Mouse (Mus musculus) heart, postnatal 36 days (tissue): Measurements from ENCODE around the gene Gm17364. TPM values are rescaled to one million over a fixed set of nuclear protein-coding genes. Genes with fewer than 3 reads are reported as not detected.
"Not testable (repeated sequence)": the region's sequence is repeated elsewhere in the genome, so short reads cannot be mapped to it uniquely, and the experiment has no call there.

Source experiments
- DNase-seq, 2 experiments: peaks; one replicate each; pipeline ENCODE4 v3.0.0; 2021 to 2022
- intact Hi-C: fragments of 180-260 bp; cut with DNase I; formaldehyde crosslinking; loops from one replicate; pipeline ENCODE4 v1.15.1; 2025
- total RNA-seq, 2 experiments: library from RNA; stranded (reverse); gene quantifications; 2 replicates each; pipeline ENCODE4 v1.2.3; 2021

Gene Gm17364
- not detected for total RNA-seq

- no peak for DNase-seq
- intact Hi-C loops, result no loop called here
Observed at GRCm38 (mm10) chr13:41273927-41274650, at the start of gene Gm17364. Gene Gm17364, minus strand, starts transcription at chr13:41273977.

DNA sequence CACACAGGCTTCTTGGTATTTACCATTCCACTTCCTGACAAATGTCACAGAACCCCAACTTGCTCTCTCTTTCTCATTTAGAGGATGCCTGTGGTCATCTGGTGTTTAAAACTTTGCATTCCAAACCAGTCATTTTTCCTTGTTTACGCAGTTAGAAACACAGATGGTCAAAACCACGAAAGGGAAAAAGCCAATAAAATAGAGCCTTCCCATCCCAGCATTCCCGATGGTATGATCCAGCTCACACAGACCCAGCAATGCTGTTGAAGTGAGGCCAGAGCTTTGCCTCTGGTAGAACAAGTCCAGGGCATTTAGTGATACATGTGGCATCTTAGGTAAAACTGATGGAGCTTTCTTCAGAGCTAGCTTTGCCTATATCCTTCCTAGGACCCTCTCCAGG is 47.7 kb upstream of the Gm17364 start:
- no peak for DNase-seq
- intact Hi-C loops, result no loop called here

GRCm38 (mm10) chr13:41320749-41321148 is 47.0 kb upstream of the Gm17364 start:
- DNase-seq, result no peak
- intact Hi-C loops, result no loop called here

DNA sequence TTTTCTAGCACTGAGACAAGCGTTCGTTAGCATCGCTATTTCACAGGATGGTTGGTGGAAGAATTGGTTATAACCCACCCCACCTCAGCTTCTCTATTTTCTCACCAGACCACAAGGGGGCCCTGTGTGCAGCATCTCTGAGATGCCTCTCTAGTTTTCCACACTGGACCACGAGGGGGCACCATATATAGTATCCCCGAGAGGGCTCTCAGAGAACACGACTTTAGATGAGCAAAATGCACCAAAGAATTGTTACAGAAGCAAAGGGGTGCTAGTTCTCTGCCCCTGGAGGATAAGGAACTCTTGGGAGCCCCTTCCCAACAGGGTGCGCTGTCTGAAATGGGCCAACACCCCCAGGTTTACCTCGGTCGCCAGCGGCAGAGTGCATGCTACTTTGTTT is 28.9 kb upstream of the Gm17364 start:
- intact Hi-C loops, result loop anchor here (1.0 to 2.0 kb wide), 3 partner anchors 56 to 270 kb away; no protein-coding TSS in a partner anchor
- peak; percentile 84 to 88 for DNase-seq

- intact Hi-C loops, result no loop called here
Observed at GRCm38 (mm10) chr13:41300037-41300436, 26.3 kb upstream of the Gm17364 start.

DNA sequence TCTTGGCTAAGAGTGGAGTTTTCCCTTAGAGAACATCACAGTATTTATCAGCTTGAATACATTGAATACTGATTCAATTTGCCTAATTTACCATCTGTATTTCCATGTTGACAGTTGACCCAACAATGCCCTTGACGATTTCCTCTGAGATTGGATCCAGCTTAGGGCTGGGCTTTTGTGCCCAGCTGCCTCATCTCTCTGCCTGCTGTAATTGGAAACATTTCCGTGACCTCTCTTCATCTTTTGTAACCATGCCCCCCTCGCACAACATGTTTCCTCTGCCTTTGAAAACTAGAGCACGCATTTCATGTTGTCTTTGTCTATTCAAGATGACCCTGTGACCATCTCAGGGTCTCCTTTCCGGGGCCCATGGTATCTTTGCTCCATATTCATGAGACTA is 25.2 kb upstream of the Gm17364 start:
- intact Hi-C loops, result no loop called here

More at GRCm38 (mm10) chr13:41300037-41300436, 26.3 kb upstream of the Gm17364 start:
- no peak for DNase-seq

GRCm38 (mm10) chr13:41298533-41298932 is 24.8 kb upstream of the Gm17364 start:
- intact Hi-C loops, result no loop called here
- DNase-seq, result no peak

More for the DNA sequence above, 25.2 kb upstream of the Gm17364 start:
- DNase-seq, result no peak

- no peak for DNase-seq
- intact Hi-C loops, result no loop called here
Observed at GRCm38 (mm10) chr13:41296396-41296795, 22.6 kb upstream of the Gm17364 start.

- DNase-seq, result peak; percentile 15 to 24
- intact Hi-C loops, result no loop called here
Observed at GRCm38 (mm10) chr13:41295886-41296285, 22.1 kb upstream of the Gm17364 start.

GRCm38 (mm10) chr13:41293595-41293994 is 19.8 kb upstream of the Gm17364 start:
- DNase-seq, result no peak
- intact Hi-C loops, result no loop called here

DNA sequence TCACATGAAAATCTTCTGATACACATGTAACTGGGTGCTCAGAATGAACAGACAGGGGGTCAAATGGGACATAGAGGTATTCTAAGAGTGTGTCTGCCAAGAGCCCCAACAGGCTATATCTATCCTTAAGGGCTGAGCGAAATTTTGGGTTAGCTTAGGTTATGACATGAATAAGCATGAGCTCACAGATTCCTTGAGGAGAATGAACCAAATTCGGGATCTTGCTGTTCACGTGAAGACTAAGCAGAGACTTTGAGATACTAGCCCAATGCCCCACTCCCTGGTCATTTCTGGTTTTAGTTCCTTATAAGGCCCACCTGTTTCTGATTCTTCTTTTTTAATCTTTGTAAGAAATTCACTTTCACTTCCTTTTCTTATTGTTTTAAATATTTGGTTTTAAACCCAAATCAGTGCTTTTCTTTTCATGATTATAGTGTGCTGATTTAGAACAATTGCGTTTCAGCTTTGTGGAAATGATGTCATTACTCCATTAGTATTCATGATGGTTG is 17.7 kb upstream of the Gm17364 start:
- DNase-seq, result no peak
- intact Hi-C loops, result no loop called here

GRCm38 (mm10) chr13:41286285-41286684 is 12.5 kb upstream of the Gm17364 start:
- intact Hi-C loops, result no loop called here
- no peak for DNase-seq

DNA sequence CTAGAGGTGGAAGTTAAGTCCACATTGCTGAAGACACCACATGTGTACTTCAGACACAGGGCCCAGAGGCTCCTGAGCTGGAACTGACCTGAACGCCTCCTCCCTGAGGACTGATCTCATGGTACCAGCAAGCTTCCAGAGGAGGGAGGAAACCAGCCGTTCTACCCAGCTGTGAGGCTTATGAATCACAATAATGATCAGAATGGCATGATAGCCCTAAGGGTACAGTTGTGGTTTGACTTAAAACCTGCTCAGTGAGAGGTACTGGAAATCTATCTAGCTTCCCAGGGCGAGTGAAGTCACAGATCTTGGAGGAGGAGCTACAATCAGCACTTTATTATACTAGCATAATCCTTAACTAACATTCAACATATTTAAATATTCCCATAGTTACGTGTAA is 11.7 kb upstream of the Gm17364 start:
- DNase-seq, result no peak
- intact Hi-C loops, result no loop called here

DNA sequence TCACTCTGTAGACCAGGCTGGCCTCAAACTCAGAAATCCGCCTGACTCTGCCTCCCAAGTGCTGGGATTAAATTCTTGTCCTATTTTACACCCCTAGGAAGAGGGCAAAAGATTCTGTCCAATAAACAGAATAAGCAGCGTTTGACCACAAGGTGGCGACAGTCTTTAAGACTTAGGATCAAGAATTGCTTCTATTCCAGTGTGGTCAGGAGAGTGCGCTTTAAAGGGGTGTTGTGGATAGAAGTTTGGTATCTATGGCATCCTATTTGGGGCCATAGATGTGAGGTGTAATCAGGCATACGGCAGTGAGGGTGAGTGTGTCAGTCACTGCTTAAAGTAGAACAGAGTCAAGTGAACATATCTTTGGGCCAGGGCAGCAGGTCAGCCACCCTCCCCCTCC is 9.5 kb upstream of the Gm17364 start:
- peak; percentile 76 to 77 for DNase-seq
- intact Hi-C loops, result loop anchor here (1.0 kb wide), 2 partner anchors 289 to 351 kb away; no protein-coding TSS in a partner anchor

- no peak for DNase-seq
- intact Hi-C loops, result no loop called here
Observed at GRCm38 (mm10) chr13:41280696-41281095, 6.9 kb upstream of the Gm17364 start.

GRCm38 (mm10) chr13:41267827-41268408 is 5.9 kb downstream of the Gm17364 start:
- DNase-seq, result no peak
- intact Hi-C loops, result no loop called here

DNA sequence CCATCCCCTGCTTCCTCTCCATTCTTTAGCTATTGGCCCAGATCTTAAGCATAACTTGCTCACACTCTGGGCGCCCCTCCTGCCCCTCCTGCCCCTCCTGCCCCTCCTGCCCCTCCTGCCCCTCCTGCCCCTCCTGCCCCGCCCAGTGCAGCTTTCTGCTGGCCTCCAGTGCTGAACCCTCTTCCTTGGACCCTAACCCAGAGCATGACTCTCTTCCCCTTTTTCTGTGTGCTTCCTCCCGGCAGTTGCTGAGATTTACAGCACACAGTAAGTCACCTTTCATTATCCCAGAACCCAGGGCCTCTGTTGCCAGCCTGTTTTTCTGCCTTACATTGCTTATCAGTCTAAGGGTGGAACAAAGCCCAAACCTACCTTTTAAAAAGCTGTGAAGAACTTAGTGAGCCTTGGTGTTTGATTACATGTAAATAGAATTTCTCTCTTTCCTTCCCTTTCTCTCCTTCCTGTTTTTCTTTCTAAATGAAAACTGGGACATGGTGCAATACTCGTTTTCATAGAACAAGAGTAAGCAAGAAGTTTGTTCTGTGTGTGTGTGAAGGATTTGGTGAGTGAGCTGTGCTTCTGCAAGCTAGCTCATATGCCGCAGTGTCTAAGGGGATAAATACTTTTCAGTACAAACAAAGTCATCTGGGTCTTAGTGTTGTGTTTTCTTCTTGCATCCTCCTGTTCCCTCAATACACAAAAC is 10.3 kb downstream of the Gm17364 start:
- intact Hi-C loops, result no loop called here
- no peak for DNase-seq

GRCm38 (mm10) chr13:41261617-41262016 is 12.2 kb downstream of the Gm17364 start:
- DNase-seq, intact Hi-C loops: not testable (repeated sequence)

GRCm38 (mm10) chr13:41257851-41258250 is 15.9 kb downstream of the Gm17364 start:
- intact Hi-C loops, result no loop called here
- DNase-seq, result no peak

DNA sequence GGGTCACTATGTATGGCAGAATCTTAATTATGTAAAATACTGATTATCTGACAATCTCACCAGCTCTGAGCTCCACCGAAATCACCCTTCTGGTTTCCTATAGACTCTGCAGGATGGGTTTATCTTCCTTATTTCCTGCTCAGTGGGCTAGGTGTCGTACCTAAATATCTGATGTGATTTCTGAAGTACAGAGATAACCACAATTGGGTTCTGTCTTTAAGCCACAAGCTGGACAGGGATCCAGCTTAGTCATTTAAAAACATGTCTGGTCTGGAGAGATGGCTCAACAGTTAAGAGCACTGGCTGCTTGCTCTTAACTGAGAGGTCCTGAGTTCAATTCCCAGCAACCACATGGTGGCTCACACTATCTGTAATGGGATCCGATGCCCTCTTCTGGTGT is 16.8 kb downstream of the Gm17364 start:
- no peak for DNase-seq
- intact Hi-C loops, result no loop called here

- intact Hi-C loops, result no loop called here
- DNase-seq, result no peak
Observed at GRCm38 (mm10) chr13:41256126-41256525, 17.7 kb downstream of the Gm17364 start.
